Mouse (Mus musculus) frontal cortex, postnatal 36 days (tissue): ENCODE results near the gene Gm3020.
"Not testable (repeated sequence)": the region's sequence is repeated elsewhere in the genome, so short reads cannot be mapped to it uniquely, and the experiment has no call there.

Experiments used
- DNase-seq, 2 experiments: peaks; one replicate each; pipeline ENCODE4 v3.0.0; 2022; ENCODE audit warnings: low spot score in 2 of 2

Gene Gm3020

DNA sequence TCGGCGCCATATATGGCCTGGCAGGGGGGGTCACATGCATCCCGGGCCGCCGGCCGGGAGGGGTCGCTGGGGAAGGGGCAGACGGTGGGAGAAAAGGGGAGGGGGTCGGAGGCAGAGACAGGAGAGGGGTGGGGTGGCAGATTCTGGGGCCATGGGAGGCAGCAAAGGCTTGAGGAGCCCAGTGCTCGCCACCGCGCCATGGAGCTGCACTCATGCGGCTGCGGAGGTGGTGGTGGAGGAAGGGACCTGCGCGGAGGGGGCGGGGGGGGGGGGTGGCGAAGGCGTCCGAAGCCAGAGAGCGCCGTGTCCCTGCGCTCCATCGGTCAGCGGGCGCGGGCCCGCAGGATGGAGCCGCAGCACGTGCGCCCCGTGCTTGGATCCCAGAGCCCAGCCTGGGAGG is at the start of gene Gm3020:
TSS of gene Gm3020 (plus strand) at position 301 of the 400 bp plus-strand sequence.
- not testable (repeated sequence) for DNase-seq

DNA sequence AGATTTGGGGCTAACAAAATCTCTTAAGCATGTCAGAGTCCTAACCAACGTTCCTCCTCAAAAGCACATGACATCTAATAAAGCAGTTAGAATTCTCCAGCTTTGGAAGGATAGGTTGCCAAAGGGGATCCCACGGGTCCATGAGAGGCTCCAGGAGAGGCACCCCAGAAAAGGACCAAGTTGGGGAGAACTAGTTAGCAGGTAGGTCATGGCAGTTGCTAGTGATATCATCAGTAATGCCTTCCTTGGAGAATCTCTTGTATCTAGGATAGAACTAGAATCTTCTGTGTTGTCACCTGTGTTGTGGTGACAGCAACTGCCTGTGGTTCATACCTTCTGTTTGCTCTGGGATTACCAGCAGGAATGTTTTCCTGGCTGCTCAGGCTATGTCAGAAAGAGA is 17.6 kb upstream of the Gm3020 start, which contains the start of gene Gm3012:
TSS of gene Gm3012 (plus strand) at position 301 of the 400 bp plus-strand sequence.
- DNase-seq = not testable (repeated sequence)

DNA sequence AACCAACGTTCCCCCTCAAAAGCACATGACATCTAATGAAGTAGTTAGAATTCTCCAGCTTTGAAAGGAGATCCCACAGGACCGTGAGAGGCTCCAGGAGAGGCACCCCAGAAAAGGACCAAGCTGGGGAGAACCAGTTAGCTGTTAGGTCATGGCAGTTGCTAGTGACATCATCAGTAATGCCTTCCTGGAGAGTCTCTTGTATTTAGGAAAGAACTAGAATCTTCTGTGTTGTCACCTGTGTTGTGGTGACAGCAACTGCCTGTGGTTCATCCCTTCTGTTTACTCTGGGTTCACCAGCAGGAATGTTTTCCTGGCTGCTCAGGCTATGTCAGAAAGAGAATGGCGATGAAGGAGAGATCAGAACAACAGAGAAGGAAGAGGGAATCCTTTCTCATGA is 36.7 kb downstream of the Gm3020 start, which contains the start of gene Gm3043:
TSS of gene Gm3043 (plus strand) at position 301 of the 400 bp plus-strand sequence.
- not testable (repeated sequence) for DNase-seq
